In the genomic region with DNA sequence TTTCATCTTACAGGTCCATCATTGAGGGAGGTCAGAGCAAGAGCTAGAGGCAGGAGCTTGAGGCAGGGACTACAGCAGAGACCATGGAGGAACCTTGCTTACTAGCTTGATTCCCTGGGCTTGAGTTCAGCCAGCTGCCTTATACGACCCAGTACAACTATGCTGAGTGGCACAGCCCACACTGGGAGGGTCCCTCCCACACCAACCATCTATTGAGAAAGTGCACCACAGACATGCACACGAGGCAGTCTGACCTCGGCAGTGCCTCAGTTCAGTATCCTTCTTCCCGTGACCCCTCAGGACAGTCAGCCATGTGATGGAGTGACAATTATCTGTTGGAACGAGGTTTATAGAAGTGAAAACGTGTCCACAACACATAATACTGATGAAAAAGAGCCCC, we compare ENCODE assay signal across 34 mouse cellular contexts. TPM values are rescaled to one million over a fixed set of nuclear protein-coding genes. Genes with fewer than 3 reads are reported as not detected.
DNase-seq lines count a peak whose midpoint lies in the region; ATAC-seq and TF ChIP-seq lines count a peak whose summit lies in the region.
"Had no signal": no experiment of that assay in that cellular context is flagged by ENCODE, and none has a peak within 500 bp of the region (broad histone marks: within the 10 kb centered on the region; RNA-seq: fewer than 3 reads in every experiment).

No protein-coding gene starts in this region.

- WGBS in intestine, embryonic 14.5 days = 57% methylated on average over 6 of the region's 6 CpGs
- WGBS in intestine, postnatal 0 days = 60% methylated on average over 6 of the region's 6 CpGs
- WGBS in lung, postnatal 0 days = 53% methylated on average over 6 of the region's 6 CpGs
- 26% methylated on average over 6 of the region's 6 CpGs for WGBS in olfactory bulb, adult 2 months

- no peak overlapping the region for H3K9ac ChIP-seq in intestine, embryonic 14.5 days (ENCODE audit: low read length)
- H3K9ac ChIP-seq in intestine, postnatal 0 days (ENCODE audit: low read depth, low read length) = no peak overlapping the region
- H3K9ac ChIP-seq in lung, postnatal 0 days (replicated peaks; ENCODE audit: low read depth) = no peak overlapping the region
- H3K9ac ChIP-seq: embryonic facial prominence, embryonic 13.5 days; forebrain, embryonic 13.5 days; heart, embryonic 15.5 days; hindbrain, embryonic 13.5 days had no signal

- TF ChIP-seq POLR2A in olfactory bulb, adult 2 months (IDR thresholded peaks at IDR 0.05; ENCODE audit: insufficient read depth, low read depth, low read length) = no peak

- TF ChIP-seq CTCF in intestine, postnatal 0 days (IDR thresholded peaks at IDR 0.05; ENCODE audit: low read depth) = no peak
- no peak for TF ChIP-seq CTCF in lung, postnatal 0 days (IDR thresholded peaks at IDR 0.05)
- no peak for TF ChIP-seq CTCF in olfactory bulb, adult 2 months (IDR thresholded peaks at IDR 0.05; ENCODE audit: insufficient read depth, low read depth, low read length)

- no peak overlapping the region for H3K4me3 ChIP-seq in intestine, embryonic 14.5 days (ENCODE audit: low read depth, low read length)
- H3K4me3 ChIP-seq in intestine, postnatal 0 days (ENCODE audit: low read depth, low read length) = no peak overlapping the region
- H3K4me3 ChIP-seq in lung, postnatal 0 days (ENCODE audit: low read depth, low read length) = no peak overlapping the region
- no peak overlapping the region for H3K4me3 ChIP-seq in olfactory bulb, adult 2 months (ENCODE audit: insufficient read depth, low read depth, low read length)
- H3K4me3 ChIP-seq: embryonic facial prominence, embryonic 10.5 days; embryonic facial prominence, embryonic 13.5 days; forebrain, embryonic 10.5 days; forebrain, embryonic 13.5 days; heart, embryonic 15.5 days; hindbrain, embryonic 10.5 days; hindbrain, embryonic 13.5 days had no signal

- no peak overlapping the region for H3K4me2 ChIP-seq in intestine, embryonic 14.5 days (ENCODE audit: low read length)
- H3K4me2 ChIP-seq in intestine, postnatal 0 days (replicated peaks; ENCODE audit: low read depth) = no peak overlapping the region
- H3K4me2 ChIP-seq in lung, postnatal 0 days (replicated peaks; ENCODE audit: low read depth, low read length) = no peak overlapping the region
- H3K4me2 ChIP-seq: embryonic facial prominence, embryonic 13.5 days; forebrain, embryonic 13.5 days; heart, embryonic 11.5 days; heart, embryonic 15.5 days; hindbrain, embryonic 13.5 days had no signal

- no peak overlapping the region for H3K27ac ChIP-seq in intestine, embryonic 14.5 days (ENCODE audit: low read depth)
- H3K27ac ChIP-seq in intestine, postnatal 0 days (ENCODE audit: low read depth, low read length) = no peak overlapping the region
- H3K27ac ChIP-seq in lung, postnatal 0 days (ENCODE audit: low read length) = no peak overlapping the region
- peak overlapping the region; percentile 92 for H3K27ac ChIP-seq in olfactory bulb, adult 2 months (ENCODE audit: insufficient read depth, low read depth, low read length)
- H3K27ac ChIP-seq: embryonic facial prominence, embryonic 10.5 days; embryonic facial prominence, embryonic 13.5 days; forebrain, embryonic 10.5 days; hindbrain, embryonic 10.5 days; hindbrain, embryonic 13.5 days had no signal

- peak; percentile 33 for DNase-seq in intestine, embryonic 14.5 days (ENCODE audit: low spot score)
- peak; percentile 44 for DNase-seq in lung, postnatal 36 days
- DNase-seq in lung, postnatal 0 days (ENCODE audit: low spot score) = no peak
- no peak for DNase-seq in adrenal gland, postnatal 14 days
- DNase-seq: adrenal gland, adult 2 months; adrenal gland, postnatal 25 days; cerebellum, adult 11-12 months; cerebellum, adult 8-10 months; cerebellum, postnatal 10 days; cerebellum, postnatal 36 days; embryo, embryonic 11 days; gastrocnemius, postnatal 36 days; heart, postnatal 10 days; heart, postnatal 36 days had no signal

- no peak for ATAC-seq in intestine, embryonic 14.5 days (replicated peaks; ENCODE audit: low FRiP score, low TSS enrichment, low read depth)
- ATAC-seq in intestine, postnatal 0 days = no peak
- no peak for ATAC-seq in lung, postnatal 0 days
- ATAC-seq: CD4-positive, CD25-positive, alpha-beta regulatory T cell, adult 4 months; forebrain, embryonic 13.5 days; forebrain, embryonic 16.5 days; hindbrain, embryonic 16.5 days had no signal

- H3K36me3 ChIP-seq in intestine, embryonic 14.5 days (ENCODE audit: control insufficient read depth, insufficient read depth, low read length) = no peaks in the 10 kb centered on the region
- no peaks in the 10 kb centered on the region for H3K36me3 ChIP-seq in intestine, postnatal 0 days (ENCODE audit: control insufficient read depth, insufficient read depth)
- H3K36me3 ChIP-seq in lung, postnatal 0 days (ENCODE audit: insufficient read depth, low read length) = no peaks in the 10 kb centered on the region
- H3K36me3 ChIP-seq: embryonic facial prominence, embryonic 10.5 days; embryonic facial prominence, embryonic 13.5 days; forebrain, embryonic 10.5 days; heart, embryonic 15.5 days; hindbrain, embryonic 10.5 days; hindbrain, embryonic 13.5 days had no signal

- no peaks in the 10 kb centered on the region for H3K27me3 ChIP-seq in intestine, embryonic 14.5 days (replicated peaks; ENCODE audit: control insufficient read depth, insufficient read depth, low read length)
- no peaks in the 10 kb centered on the region for H3K27me3 ChIP-seq in intestine, postnatal 0 days (replicated peaks; ENCODE audit: control insufficient read depth, insufficient read depth, low read length)
- no peaks in the 10 kb centered on the region for H3K27me3 ChIP-seq in lung, postnatal 0 days (replicated peaks; ENCODE audit: insufficient read depth, low read length)
- H3K27me3 ChIP-seq: embryonic facial prominence, embryonic 13.5 days; forebrain, embryonic 13.5 days; heart, embryonic 15.5 days; hindbrain, embryonic 13.5 days had no signal

- no peaks in the 10 kb centered on the region; the same call in 1 of the 2 replicates for H3K9me3 ChIP-seq in intestine, embryonic 14.5 days (ENCODE audit: control insufficient read depth, low read length)
- H3K9me3 ChIP-seq in intestine, postnatal 0 days (ENCODE audit: control insufficient read depth) = no peaks in the 10 kb centered on the region
- H3K9me3 ChIP-seq in lung, postnatal 0 days (ENCODE audit: low read length) = no peaks in the 10 kb centered on the region
- H3K9me3 ChIP-seq: embryonic facial prominence, embryonic 10.5 days; embryonic facial prominence, embryonic 13.5 days; forebrain, embryonic 10.5 days; forebrain, embryonic 13.5 days; heart, embryonic 15.5 days; hindbrain, embryonic 13.5 days had no signal

- TF ChIP-seq EP300 in lung, postnatal 0 days (IDR thresholded peaks at IDR 0.05) = no peak

- H3K4me1 ChIP-seq in intestine, embryonic 14.5 days (replicated peaks; ENCODE audit: control insufficient read depth, insufficient read depth, low read length) = no peaks in the 10 kb centered on the region
- H3K4me1 ChIP-seq in intestine, postnatal 0 days (replicated peaks; ENCODE audit: control insufficient read depth, insufficient read depth, low read length) = no peaks in the 10 kb centered on the region
- no peaks in the 10 kb centered on the region for H3K4me1 ChIP-seq in lung, postnatal 0 days (ENCODE audit: insufficient read depth, low read depth, low read length)
- peaks cover 11% of the 10 kb centered on the region for H3K4me1 ChIP-seq in olfactory bulb, adult 2 months (ENCODE audit: control insufficient read depth, insufficient read depth, low read length)
- H3K4me1 ChIP-seq: hindbrain, embryonic 10.5 days had no signal

RNA-seq across cellular contexts. Expression of a gene that starts 10.5 kb away (rescaled TPM):
- 76.5 and 78.3 TPM in 2 replicates for polyA plus RNA-seq in intestine, embryonic 14.5 days (2014; fragmentation: Nextera tagmentation; extraction: Ambion mirVana)
- 41.0 and 42.7 TPM in 2 replicates for polyA plus RNA-seq in intestine, postnatal 0 days (2015; fragmentation: Nextera tagmentation; extraction: Ambion mirVana)
- 51.8 and 54.3 TPM in 2 replicates for polyA plus RNA-seq in lung, postnatal 0 days (2015; fragmentation: Nextera tagmentation; extraction: Ambion mirVana)
- polyA plus RNA-seq in olfactory bulb, adult 2 months (2012; ENCODE audit: insufficient read depth, insufficient read length, low replicate concordance, missing spikeins) = 204 and 340 TPM in 2 replicates
- 136 and 144 TPM in 2 replicates for total RNA-seq in adrenal gland, postnatal 14 days (2021)

RNA-seq across cellular contexts. Expression of a gene that starts 15.8 kb away (rescaled TPM):
- polyA plus RNA-seq in intestine, embryonic 14.5 days (2014; fragmentation: Nextera tagmentation; extraction: Ambion mirVana) = not detected in 2 replicates
- not detected in 2 replicates for polyA plus RNA-seq in intestine, postnatal 0 days (2015; fragmentation: Nextera tagmentation; extraction: Ambion mirVana)
- not detected in 2 replicates for polyA plus RNA-seq in lung, postnatal 0 days (2015; fragmentation: Nextera tagmentation; extraction: Ambion mirVana)
- polyA plus RNA-seq in olfactory bulb, adult 2 months (2012; ENCODE audit: insufficient read depth, insufficient read length, low replicate concordance, missing spikeins) = not detected in 2 replicates
- total RNA-seq in adrenal gland, postnatal 14 days (2021) = not detected in 2 replicates
- total RNA-seq: adrenal gland, adult 2 months; adrenal gland, postnatal 25 days; gastrocnemius, adult 18-20 months; gastrocnemius, postnatal 36 days; granulocyte monocyte progenitor cell, adult 5-6 weeks; heart, adult 8-10 months; heart, postnatal 10 days; heart, postnatal 36 days; MEL had no signal
- polyA plus RNA-seq: adrenal gland, adult 2 months; brain, embryonic 14.5 days; C2C12; CD4-positive, CD25-positive, alpha-beta regulatory T cell, adult 4 months; cortical plate, adult 2 months; embryonic facial prominence, embryonic 10.5 days; embryonic facial prominence, embryonic 13.5 days; forebrain, embryonic 10.5 days; forebrain, embryonic 13.5 days; forebrain, embryonic 16.5 days; heart, embryonic 11.5 days; heart, embryonic 15.5 days; hindbrain, embryonic 10.5 days; hindbrain, embryonic 13.5 days; hindbrain, embryonic 16.5 days had no signal

RNA-seq across cellular contexts. Expression of a gene that starts 19.1 kb away (rescaled TPM):
- polyA plus RNA-seq in intestine, embryonic 14.5 days (2014; fragmentation: Nextera tagmentation; extraction: Ambion mirVana) = 19.8 and 20.1 TPM in 2 replicates
- polyA plus RNA-seq in intestine, postnatal 0 days (2015; fragmentation: Nextera tagmentation; extraction: Ambion mirVana) = 16.5 and 17.8 TPM in 2 replicates
- polyA plus RNA-seq in lung, postnatal 0 days (2015; fragmentation: Nextera tagmentation; extraction: Ambion mirVana) = 12.8 and 14.4 TPM in 2 replicates
- not detected in 2 replicates for polyA plus RNA-seq in olfactory bulb, adult 2 months (2012; ENCODE audit: insufficient read depth, insufficient read length, low replicate concordance, missing spikeins)
- 13.3 and 16.5 TPM in 2 replicates for total RNA-seq in adrenal gland, postnatal 14 days (2021)

RNA-seq across cellular contexts. Expression of a gene that starts 50.5 kb away (rescaled TPM):
- polyA plus RNA-seq in intestine, embryonic 14.5 days (2014; fragmentation: Nextera tagmentation; extraction: Ambion mirVana) = 48.1 and 50.4 TPM in 2 replicates
- 48.9 and 49.8 TPM in 2 replicates for polyA plus RNA-seq in intestine, postnatal 0 days (2015; fragmentation: Nextera tagmentation; extraction: Ambion mirVana)
- 30.3 and 31.0 TPM in 2 replicates for polyA plus RNA-seq in lung, postnatal 0 days (2015; fragmentation: Nextera tagmentation; extraction: Ambion mirVana)
- polyA plus RNA-seq in olfactory bulb, adult 2 months (2012; ENCODE audit: insufficient read depth, insufficient read length, low replicate concordance, missing spikeins) = not detected in 2 replicates
- 31.3 and 33.0 TPM in 2 replicates for total RNA-seq in adrenal gland, postnatal 14 days (2021)

Comparison
In these comparisons a context has a peak if more than half of its experiments do, and no peak if none do; other contexts are left out.
1. DNase-seq: peak in intestine, embryonic 14.5 days (single experiment) and lung, postnatal 36 days (single experiment); none in lung, postnatal 0 days (single experiment) and adrenal gland, postnatal 14 days (single experiment).
2. RNA of a gene that starts 19.1 kb away (polyA plus RNA-seq): 19.8 to 20.1 TPM in intestine, embryonic 14.5 days, 16.5 to 17.8 TPM in intestine, postnatal 0 days and 12.8 to 14.4 TPM in lung, postnatal 0 days; not detected in olfactory bulb, adult 2 months; every median in the first group is over 10 times any median in the second.